Mouse (Mus musculus) olfactory bulb, adult 2 months (tissue): Measurements from ENCODE around the gene Vps13a.

ENCODE experiments used
- CTCF ChIP-seq: fragments of 200-500 bp; IDR thresholded peaks from 2 replicates; pipeline ENCODE4 v1.5.1; 2012; ENCODE audit warnings: low read depth, mild to moderate bottlenecking, low read length, moderate library complexity; ENCODE audit not compliant: insufficient read depth
- POLR2A ChIP-seq: fragments of 200-500 bp; IDR thresholded peaks from 2 replicates; pipeline ENCODE4 v1.6.1; 2012; ENCODE audit warnings: mild to moderate bottlenecking, low read depth, low read length, moderate library complexity; ENCODE audit not compliant: insufficient read depth

- TF ChIP-seq CTCF: no peak
- TF ChIP-seq POLR2A: no peak
These were observed 181.3 kb downstream of the Vps13a start for GRCm38 (mm10) chr19:16599298-16599970.
